Mouse (Mus musculus) forebrain, embryonic 13.5 days (tissue): ENCODE measurements around the gene Gm28305. TPM values are rescaled to one million over a fixed set of nuclear protein-coding genes. Genes with fewer than 3 reads are reported as not detected.
A peak's percentile ranks its signal among the peaks of the same experiment; 100 is the strongest.

Experiments
- ATAC-seq: fragments of 200-750 bp; cut with Nextera tagmentation; 2 replicates; pipeline ENCODE4 v1.8.0; 2017
- H3K27ac ChIP-seq: fragments of 300-500 bp; sonication (generic); 2 replicates; pipeline ENCODE4 v1.5.1; 2015; ENCODE audit warnings: inconsistent platforms, mild to moderate bottlenecking, moderate library complexity
- H3K27me3 ChIP-seq: fragments of 300-500 bp; sonication (generic); 2 replicates; pipeline ENCODE4 v1.6.1; 2015; ENCODE audit warnings: mild to moderate bottlenecking, inconsistent platforms
- H3K36me3 ChIP-seq: fragments of 300-500 bp; sonication (generic); 2 replicates; pipeline ENCODE4 v1.6.1; 2015; ENCODE audit warnings: mild to moderate bottlenecking, inconsistent platforms; ENCODE audit not compliant: poor library complexity, severe bottlenecking
- H3K4me1 ChIP-seq: fragments of 300-500 bp; sonication (generic); 2 replicates; pipeline ENCODE4 v1.6.1; 2015; ENCODE audit warnings: inconsistent platforms
- H3K4me2 ChIP-seq: fragments of 300-500 bp; sonication (generic); 2 replicates; pipeline ENCODE4 v1.6.1; 2015; ENCODE audit warnings: inconsistent platforms, mild to moderate bottlenecking, moderate library complexity
- H3K4me3 ChIP-seq: fragments of 300-500 bp; sonication (generic); 2 replicates; pipeline ENCODE4 v1.5.1; 2015; ENCODE audit warnings: mild to moderate bottlenecking, inconsistent platforms
- H3K9ac ChIP-seq: fragments of 300-500 bp; sonication (generic); 2 replicates; pipeline ENCODE4 v1.6.1; 2015; ENCODE audit warnings: mild to moderate bottlenecking, inconsistent platforms
- H3K9me3 ChIP-seq: fragments of 300-500 bp; sonication (generic); replicated peaks from 2 replicates; pipeline ENCODE4 v1.6.1; 2016; ENCODE audit warnings: inconsistent platforms
- WGBS: fragments of 180-500 bp; shearing (Covaris S2); methylation state at CpG from one replicate; pipeline ENCODE4 v1.1.7; 2015; 5-methylcytosine and 5-hydroxymethylcytosine counted together
- polyA plus RNA-seq: library from polyadenylated mRNA; unstranded; fragments of >200 nt; fragmentation: Nextera tagmentation; extraction: Ambion mirVana; gene quantifications from 2 replicates; pipeline ENCODE4 v1.2.1, GENCODE M21; 2015

Gm28305 gene
- not detected in 2 replicates for polyA plus RNA-seq

DNA sequence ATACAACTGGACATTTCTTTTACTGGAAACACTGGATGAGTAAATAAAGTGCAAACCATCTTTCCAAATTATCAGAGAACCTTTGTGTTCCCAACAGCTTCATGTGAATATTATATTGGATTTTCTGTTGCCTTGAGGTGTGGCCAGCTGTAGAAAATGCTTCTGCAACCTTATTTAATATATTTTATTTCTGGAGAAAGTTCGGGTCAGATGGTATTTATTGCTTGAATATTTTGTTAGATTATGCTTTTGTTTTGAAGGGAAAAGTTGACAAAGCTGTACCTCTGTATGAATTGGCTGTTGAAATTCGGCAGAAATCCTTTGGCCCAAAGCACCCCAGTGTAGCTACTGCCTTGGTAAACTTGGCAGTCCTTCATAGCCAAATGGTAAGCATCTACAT, at the start of gene Gm28305:
Gene Gm28305, plus strand, starts transcription at position 301 of the 400 bp plus-strand sequence.
- H3K9me3 ChIP-seq = no peaks in the 10 kb centered on the region
- H3K27ac ChIP-seq = no peak within 1 kb of the TSS
- no peaks in the 10 kb centered on the region for H3K27me3 ChIP-seq
- no peak within 1 kb of the TSS for H3K4me3 ChIP-seq
- no peak within 1 kb of the TSS for H3K4me2 ChIP-seq
- H3K9ac ChIP-seq = no peak within 1 kb of the TSS
- no peaks in the 10 kb centered on the region for H3K4me1 ChIP-seq
- peaks cover 26% of the 10 kb centered on the region for H3K36me3 ChIP-seq
- no peak for ATAC-seq
- WGBS = 69% methylated on average over 2 of the region's 2 CpGs

DNA sequence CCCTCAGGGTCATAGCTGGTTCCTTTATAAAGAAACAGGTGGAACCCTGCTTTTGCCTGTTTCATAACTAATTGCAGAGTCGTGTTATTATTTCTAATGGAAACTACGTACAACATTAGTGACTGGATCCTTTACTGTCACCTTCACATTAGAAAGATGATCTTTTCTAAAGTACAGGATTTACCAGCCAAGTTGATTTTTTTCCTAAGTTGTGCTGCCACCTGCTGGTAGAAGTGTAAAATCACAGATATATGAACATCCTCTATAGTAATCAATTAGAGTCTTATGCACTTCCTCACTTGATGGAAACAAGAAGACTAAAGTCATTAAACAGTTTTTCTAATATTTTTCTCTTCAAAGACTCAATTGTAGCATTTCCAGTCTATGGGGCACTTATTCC, 44.0 kb upstream of the Gm28305 start:
- 10% methylated on average over 2 of the region's 2 CpGs for WGBS
- no peak for ATAC-seq
- H3K4me1 ChIP-seq = no peaks in the 10 kb centered on the region

DNA sequence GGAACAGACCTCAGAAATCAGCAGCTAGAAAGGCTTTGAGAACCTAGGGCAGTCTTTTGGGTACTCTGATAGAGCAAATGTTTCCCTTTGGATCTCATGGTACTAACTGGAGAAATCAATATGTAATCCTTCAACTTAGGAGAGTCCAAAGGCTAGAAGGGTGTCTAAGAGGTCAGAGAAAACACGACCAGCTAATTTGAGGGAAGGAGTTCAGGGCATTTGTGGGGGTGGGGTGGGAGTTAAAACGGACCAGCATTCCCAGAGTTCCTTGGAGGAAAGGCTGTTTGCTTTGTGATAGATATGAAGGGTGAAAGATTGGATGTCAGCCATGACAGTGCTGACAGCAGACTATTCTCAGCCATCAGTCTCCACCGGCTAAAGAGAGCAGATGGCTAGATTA, 39.9 kb upstream of the Gm28305 start:
- peaks cover 3% of the 10 kb centered on the region for H3K27me3 ChIP-seq
- 0 out of 2 replicates have a peak, but pooled peaks cover 9% of the 10 kb centered on the region for H3K4me1 ChIP-seq
- H3K9ac ChIP-seq = no peak overlapping the region
- no peaks in the 10 kb centered on the region for H3K9me3 ChIP-seq
- WGBS = 68% methylated on average over 3 of the region's 3 CpGs
- no peak overlapping the region for H3K27ac ChIP-seq
- ATAC-seq = no peak
- H3K36me3 ChIP-seq = no peaks in the 10 kb centered on the region
- no peak overlapping the region for H3K4me2 ChIP-seq
- H3K4me3 ChIP-seq = no peak overlapping the region

More for the DNA sequence above, 44.0 kb upstream of the Gm28305 start:
- Histone ChIP-seq H3K27ac (no peak overlapping the region), H3K36me3 (no peaks in the 10 kb centered on the region), H3K9ac (no peak overlapping the region), H3K9me3 (no peaks in the 10 kb centered on the region), H3K4me2 (no peak overlapping the region), H3K27me3 (peaks cover 3% of the 10 kb centered on the region), H3K4me3 (no peak overlapping the region)

DNA sequence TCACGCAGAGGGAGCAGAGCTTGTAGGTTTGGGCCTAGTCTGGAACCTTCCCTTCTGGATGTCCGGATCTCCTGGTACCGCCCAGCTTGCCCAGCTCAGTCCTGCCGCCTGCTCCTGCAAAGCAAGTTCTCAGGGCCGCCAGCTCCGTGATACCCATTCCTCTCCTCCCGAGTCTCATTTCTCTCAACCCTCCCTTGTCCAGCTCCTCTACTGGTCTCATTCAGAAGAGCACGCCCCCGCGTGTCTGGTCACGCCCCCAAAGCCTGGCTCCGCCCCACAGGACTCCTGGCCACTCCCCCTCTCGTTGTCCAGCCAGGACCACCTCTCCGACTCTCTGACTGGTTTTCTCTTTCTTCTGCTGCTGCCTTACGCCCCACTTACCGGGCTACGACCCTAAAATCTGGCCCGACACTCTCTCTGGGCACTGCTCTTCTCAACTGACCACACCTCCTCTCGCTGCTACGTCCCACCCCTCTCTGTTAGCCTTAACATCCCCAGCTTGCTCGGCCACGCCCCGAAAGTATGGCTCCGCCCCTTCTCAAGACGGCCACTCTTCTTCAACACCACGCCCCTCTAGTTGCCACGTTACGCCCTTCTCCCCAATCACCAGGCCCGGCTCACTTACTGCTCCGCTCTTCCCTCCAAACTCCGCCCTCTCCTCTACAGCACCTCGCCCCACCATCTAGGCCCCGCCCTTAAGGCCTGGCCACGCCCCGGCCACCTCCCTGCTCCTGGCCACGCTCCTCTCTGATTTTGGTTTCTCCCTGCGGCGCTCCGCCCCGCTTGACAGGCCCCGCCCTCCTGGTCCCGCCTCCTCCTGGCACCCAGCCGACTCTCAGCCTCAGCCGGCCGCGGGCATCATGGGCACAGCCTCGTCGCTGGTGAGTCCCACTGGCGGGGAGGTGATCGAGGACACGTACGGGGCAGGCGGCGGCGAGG, 38.3 kb upstream of the Gm28305 start, which contains the start of gene Nphp3:
Gene Nphp3, plus strand, starts transcription at position 624 of the 939 bp plus-strand sequence.
- Histone ChIP-seq H3K36me3 (no peaks in the 10 kb centered on the region), H3K27ac (peak within 1 kb of the TSS; percentile 69), H3K27me3 (peaks cover 3% of the 10 kb centered on the region), H3K4me3 (peak within 1 kb of the TSS; percentile 67), H3K9ac (peak within 1 kb of the TSS; percentile 71), H3K4me2 (peak within 1 kb of the TSS; percentile 72), H3K4me1 (0 out of 2 replicates have a peak, but pooled peaks cover 9% of the 10 kb centered on the region), H3K9me3 (no peaks in the 10 kb centered on the region)
- peak; percentile 98 for ATAC-seq
- WGBS = 1% methylated on average over 55 of the region's 55 CpGs

DNA sequence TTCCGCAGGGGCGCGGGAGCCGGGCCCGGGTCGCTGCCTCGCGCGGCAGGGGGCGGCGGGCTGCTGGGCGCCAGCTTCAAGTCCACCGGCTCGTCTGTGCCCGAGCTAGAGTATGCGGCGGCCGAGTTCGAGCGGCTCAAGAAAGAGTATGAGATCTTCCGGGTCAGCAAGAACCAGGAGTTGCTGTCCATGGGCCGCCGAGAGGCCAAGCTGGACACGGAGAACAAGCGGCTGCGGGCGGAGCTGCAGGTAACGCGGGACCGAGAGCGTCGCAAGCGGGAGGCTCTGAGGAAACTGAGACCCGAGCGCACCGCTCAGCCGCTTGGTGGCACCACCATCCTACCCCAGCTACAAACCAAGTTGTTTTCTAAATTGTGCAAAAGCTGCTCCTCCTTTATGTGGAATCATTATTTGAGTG, 37.5 kb upstream of the Gm28305 start:
- H3K4me1 ChIP-seq = 0 out of 2 replicates have a peak, but pooled peaks cover 9% of the 10 kb centered on the region
- H3K27ac ChIP-seq = peak overlapping the region; percentile 69
- WGBS = under 1% methylated on average over 37 of the region's 37 CpGs
- peak overlapping the region; percentile 71 for H3K9ac ChIP-seq
- peak; percentile 65 for ATAC-seq
- H3K4me3 ChIP-seq = peak overlapping the region; percentile 67
- peak overlapping the region; percentile 72 for H3K4me2 ChIP-seq
- H3K9me3 ChIP-seq = no peaks in the 10 kb centered on the region
- H3K27me3 ChIP-seq = peaks cover 3% of the 10 kb centered on the region
- no peaks in the 10 kb centered on the region for H3K36me3 ChIP-seq

DNA sequence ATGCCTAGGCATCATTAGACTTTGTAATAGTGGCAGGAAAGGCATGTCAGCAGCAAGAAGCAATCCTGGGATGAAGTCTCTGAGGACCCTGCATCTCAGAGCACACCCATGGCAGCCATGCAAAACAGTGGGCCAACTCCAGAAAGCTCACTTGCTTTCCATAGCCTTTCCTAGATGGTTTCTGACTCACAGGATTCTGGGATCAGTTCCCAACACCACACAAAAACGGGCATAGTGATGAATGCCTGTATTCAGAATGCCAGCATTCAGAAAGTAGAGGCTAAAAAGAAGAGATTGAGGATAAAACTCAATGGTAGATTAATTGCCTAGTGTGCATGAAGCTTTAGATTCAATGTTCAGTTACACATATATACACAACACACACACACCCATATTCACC, 25.9 kb upstream of the Gm28305 start:
- Histone ChIP-seq H3K36me3 (peaks cover 22% of the 10 kb centered on the region; the same call in 1 of the 2 replicates), H3K27ac (no peak overlapping the region), H3K4me3 (no peak overlapping the region), H3K4me2 (no peak overlapping the region), H3K4me1 (no peaks in the 10 kb centered on the region), H3K27me3 (no peaks in the 10 kb centered on the region), H3K9me3 (no peaks in the 10 kb centered on the region), H3K9ac (no peak overlapping the region)
- WGBS = 56% methylated on average over 1 of the region's 1 CpGs
- no peak for ATAC-seq

DNA sequence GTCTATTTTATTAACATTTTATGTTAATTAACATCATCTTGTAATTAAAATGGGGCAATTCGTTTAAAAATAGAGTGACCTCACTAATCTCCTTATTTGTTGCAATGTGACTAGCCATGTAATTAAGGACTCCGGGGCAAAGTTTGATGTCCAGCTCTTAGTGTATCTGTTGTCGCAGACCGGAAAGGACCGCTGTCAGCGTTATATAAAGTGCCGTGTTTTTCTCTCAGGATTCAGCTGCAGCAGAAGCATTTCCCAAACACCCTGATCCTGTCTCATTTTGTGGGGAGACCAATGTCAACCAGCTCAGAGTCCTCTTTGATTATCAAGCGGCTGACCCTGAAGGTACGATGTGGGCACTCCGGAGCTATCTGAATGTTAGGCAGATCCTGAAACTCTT, 19.4 kb upstream of the Gm28305 start:
- peaks cover 32% of the 10 kb centered on the region for H3K36me3 ChIP-seq
- WGBS = 91% methylated on average over 10 of the region's 10 CpGs
- H3K27me3 ChIP-seq = no peaks in the 10 kb centered on the region
- no peak overlapping the region for H3K4me3 ChIP-seq
- H3K9me3 ChIP-seq = no peaks in the 10 kb centered on the region
- H3K9ac ChIP-seq = no peak overlapping the region
- H3K4me2 ChIP-seq = no peak overlapping the region
- H3K27ac ChIP-seq = no peak overlapping the region
- H3K4me1 ChIP-seq = no peaks in the 10 kb centered on the region
- ATAC-seq = no peak

DNA sequence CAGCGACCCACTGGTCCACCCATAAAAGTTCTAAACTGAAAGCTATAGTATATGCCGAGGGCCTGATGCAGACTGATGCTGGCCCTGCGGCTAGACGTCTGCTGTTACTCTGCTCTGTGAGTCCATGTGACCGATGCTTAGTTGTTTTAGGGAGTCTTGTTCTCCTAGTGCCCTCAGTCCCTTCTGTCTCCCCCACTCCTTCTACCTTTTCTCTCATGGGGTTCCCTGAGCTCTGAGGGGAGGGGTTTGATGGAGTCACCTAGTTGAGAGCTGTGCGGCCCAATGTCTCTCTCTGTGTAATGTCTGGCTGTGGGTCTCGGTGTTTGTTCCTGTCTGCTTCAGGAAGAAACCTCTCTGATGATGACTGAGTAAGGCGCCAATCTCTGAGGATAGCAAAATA, 13.3 kb upstream of the Gm28305 start:
- ATAC-seq = no peak
- Histone ChIP-seq H3K36me3 (peaks cover 34% of the 10 kb centered on the region), H3K27ac (no peak overlapping the region), H3K4me2 (no peak overlapping the region), H3K4me3 (no peak overlapping the region), H3K4me1 (no peaks in the 10 kb centered on the region), H3K9me3 (no peaks in the 10 kb centered on the region), H3K27me3 (no peaks in the 10 kb centered on the region), H3K9ac (no peak overlapping the region)
- WGBS = 96% methylated on average over 8 of the region's 8 CpGs

DNA sequence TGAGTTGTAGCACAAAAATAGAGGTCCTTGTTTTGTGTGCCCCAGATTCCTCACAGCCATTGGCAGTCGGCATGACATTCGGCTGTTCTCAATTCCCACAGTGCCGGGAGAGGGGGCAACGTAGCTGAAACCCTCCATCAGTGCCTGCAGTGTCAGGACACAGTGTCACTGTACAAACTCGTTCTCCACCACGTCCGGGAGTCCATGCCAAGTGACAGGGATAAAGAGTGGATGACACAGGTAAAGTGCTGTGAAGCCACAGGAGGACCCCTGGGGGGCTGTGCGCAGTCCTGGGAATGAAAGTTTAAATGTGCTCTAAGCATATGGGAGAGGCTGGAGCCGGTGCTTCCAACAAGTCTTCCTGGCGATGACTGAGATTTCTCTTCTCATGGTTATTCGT, 10.6 kb upstream of the Gm28305 start:
- Histone ChIP-seq H3K4me2 (no peak overlapping the region), H3K4me1 (no peaks in the 10 kb centered on the region), H3K9me3 (no peaks in the 10 kb centered on the region), H3K4me3 (no peak overlapping the region), H3K27ac (no peak overlapping the region), H3K36me3 (peaks cover 32% of the 10 kb centered on the region), H3K9ac (no peak overlapping the region), H3K27me3 (no peaks in the 10 kb centered on the region)
- WGBS = 94% methylated on average over 11 of the region's 11 CpGs
- ATAC-seq = no peak

DNA sequence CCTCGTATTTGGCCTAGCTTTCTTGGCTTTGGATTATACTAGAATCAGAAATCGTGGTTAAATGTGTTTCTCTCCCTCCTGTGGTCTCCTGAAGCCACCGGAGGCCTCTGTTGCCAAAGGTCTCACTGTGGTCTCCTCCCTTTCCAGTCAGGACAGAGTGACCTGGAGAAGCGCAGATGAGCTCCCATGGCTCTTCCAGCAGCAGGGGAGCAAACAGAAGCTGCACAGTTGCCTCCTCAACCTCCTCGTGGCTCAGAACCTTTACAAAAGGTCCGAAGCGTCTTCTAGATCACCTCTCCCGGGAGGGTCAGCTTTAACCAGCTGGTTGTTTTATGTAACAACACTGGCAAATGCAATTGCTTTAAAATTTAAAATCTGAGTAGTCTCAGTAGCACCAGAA, 6.2 kb upstream of the Gm28305 start:
- no peak overlapping the region for H3K4me3 ChIP-seq
- H3K36me3 ChIP-seq = peaks cover 22% of the 10 kb centered on the region
- H3K27ac ChIP-seq = no peak overlapping the region
- H3K4me1 ChIP-seq = no peaks in the 10 kb centered on the region
- WGBS = 87% methylated on average over 8 of the region's 8 CpGs
- H3K9ac ChIP-seq = no peak overlapping the region
- ATAC-seq = no peak
- no peaks in the 10 kb centered on the region for H3K9me3 ChIP-seq
- no peaks in the 10 kb centered on the region for H3K27me3 ChIP-seq
- no peak overlapping the region for H3K4me2 ChIP-seq

DNA sequence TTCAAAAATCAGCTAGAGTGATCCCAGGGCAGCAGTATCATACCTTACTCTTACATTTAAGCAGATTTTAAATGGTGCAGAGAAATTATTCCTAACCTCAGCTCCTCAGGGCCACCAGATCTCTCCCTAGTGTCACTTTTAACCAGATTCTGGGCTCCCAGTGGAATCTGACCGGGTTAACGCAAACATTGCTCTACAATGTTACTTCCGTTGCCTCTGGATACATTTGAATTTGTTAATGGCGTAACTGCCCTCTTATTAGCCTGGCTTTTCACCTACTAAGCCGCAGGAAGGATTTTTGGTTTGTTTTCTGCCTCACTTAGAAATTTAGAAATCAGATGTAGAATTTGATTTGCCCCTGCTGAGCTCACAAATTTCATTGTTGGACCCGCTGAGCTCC, 5.7 kb upstream of the Gm28305 start:
- WGBS = 74% methylated on average over 6 of the region's 6 CpGs
- Histone ChIP-seq H3K9ac (no peak overlapping the region), H3K4me1 (no peaks in the 10 kb centered on the region), H3K4me2 (no peak overlapping the region), H3K36me3 (peaks cover 21% of the 10 kb centered on the region), H3K27ac (no peak overlapping the region), H3K9me3 (no peaks in the 10 kb centered on the region), H3K27me3 (no peaks in the 10 kb centered on the region), H3K4me3 (no peak overlapping the region)
- no peak for ATAC-seq

DNA sequence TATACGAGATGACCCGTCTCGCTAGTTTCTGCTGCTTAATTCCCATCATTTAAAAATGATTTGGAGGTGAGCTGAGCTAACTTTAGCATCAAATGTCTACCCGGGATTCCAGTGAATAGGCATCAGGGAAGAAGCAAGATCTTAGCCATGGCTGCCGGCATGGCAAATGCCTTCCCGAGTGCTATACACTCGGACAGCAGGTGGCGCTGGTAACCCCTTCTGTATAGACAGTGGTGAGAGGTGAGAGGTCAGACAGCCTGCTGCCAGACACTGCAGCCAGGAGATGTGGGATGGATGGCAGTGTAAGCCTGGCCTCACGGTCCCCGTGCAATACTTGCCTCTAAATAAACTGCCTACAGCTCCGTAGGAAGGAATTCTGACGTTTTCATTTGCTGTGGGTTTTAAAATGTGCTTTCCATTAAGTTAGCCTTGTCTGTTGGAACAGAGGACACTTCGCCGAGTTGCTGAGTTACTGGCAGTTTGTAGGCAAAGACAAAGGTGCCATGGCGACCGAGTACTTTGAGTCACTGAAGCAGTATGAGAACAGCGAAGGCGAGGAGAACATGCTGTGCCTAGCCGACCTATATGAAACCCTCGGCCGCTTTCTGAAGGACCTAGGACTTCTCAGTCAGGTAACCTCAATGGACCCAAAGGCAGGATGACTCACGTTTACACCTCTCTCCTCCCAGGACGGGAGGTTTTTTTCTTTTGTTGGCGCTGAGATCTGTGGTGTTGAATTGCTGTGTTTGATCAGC, 5.0 kb upstream of the Gm28305 start:
- H3K4me3 ChIP-seq = no peak overlapping the region
- H3K36me3 ChIP-seq = peaks cover 21% of the 10 kb centered on the region
- no peak overlapping the region for H3K4me2 ChIP-seq
- no peak overlapping the region for H3K27ac ChIP-seq
- H3K27me3 ChIP-seq = no peaks in the 10 kb centered on the region
- no peaks in the 10 kb centered on the region for H3K9me3 ChIP-seq
- H3K9ac ChIP-seq = no peak overlapping the region
- WGBS = 49% methylated on average over 24 of the region's 24 CpGs
- no peaks in the 10 kb centered on the region for H3K4me1 ChIP-seq
- 0 out of 2 replicates have a peak, but pooled peaks have one; percentile 50 for ATAC-seq
